Mouse (Mus musculus) left cerebral cortex, adult 18-20 months (tissue): ENCODE measurements around the gene Lrrc41. TPM values are rescaled to one million over a fixed set of nuclear protein-coding genes. Genes with fewer than 3 reads are reported as not detected.

Experiments used
- DNase-seq, 2 experiments: peaks; one replicate each; pipeline ENCODE4 v3.0.0; 2021 to 2022; ENCODE audit warnings: low spot score in 2 of 2, mixed read lengths in 1 of 2
- total RNA-seq, 2 experiments: library from RNA; stranded (reverse); gene quantifications; 2 replicates each; pipeline ENCODE4 v1.2.3; 2021

Gene Lrrc41
- total RNA-seq, 2 experiments from 2014 or later, result 44.7 to 54.3 TPM

GRCm38 (mm10) chr4:116143317-116143811 lies 68.3 kb downstream of the Lrrc41 start:
- DNase-seq, result no peak

DNA sequence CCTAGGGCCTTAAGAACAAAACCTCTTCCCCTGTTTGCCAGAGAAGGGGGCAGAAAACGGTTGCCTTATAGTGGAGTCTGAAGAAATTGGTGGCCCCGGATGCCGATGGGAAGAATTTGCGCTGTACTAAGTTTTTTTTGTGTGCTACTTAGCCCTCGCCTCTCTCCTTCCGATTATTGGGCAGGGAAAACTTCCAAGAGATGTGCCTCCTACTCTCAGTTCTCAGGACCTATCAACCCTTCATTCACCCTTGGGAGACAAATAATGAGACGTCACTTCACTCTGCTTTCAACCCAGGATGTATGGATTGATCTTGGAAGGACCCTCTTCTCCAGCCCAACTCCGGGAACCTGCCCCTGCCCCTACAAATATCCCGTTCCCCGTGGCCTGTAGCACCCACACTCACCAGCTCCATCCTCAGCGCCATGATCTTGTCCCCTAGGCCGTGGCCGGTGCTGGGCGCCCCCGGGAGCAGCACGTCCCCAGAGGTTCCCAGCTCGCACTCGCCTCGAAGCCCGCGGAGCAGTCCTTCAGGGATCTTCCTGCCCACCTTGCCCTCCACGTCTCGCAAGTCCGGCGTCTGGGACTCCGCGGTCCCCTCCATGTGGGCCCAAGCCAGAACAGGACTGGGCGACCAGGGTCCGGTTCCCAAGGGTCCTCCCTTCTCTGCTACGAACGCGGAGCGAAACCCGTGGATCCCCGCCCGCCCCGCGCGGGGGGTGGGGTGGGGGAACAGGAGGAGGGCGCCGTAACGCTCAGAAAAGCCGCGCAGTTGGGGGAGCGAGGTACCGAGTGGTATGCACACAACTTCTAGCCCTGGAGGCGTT lies 69.0 kb downstream of the Lrrc41 start:
- DNase-seq, result peak; percentile 71 to 83

Other genes with a start within 250 kb of the Lrrc41 start
- 1 to 10 TPM; 4.0 to 6.7 TPM for gene Mob3c, start 247.2 kb upstream of the Lrrc41 start, total RNA-seq
- gene Mknk1, start 236.1 kb upstream of the Lrrc41 start, total RNA-seq, result 10 to 100 TPM; 29.6 to 39.5 TPM
- gene Kncn, start 190.9 kb upstream of the Lrrc41 start, total RNA-seq, result under 1 TPM; 0.28 to 0.30 TPM
- under 1 TPM; 0.56 to 0.67 TPM for gene 6430628N08Rik, start 184.6 kb upstream of the Lrrc41 start, total RNA-seq
- not detected for gene Dmbx1, start 135.3 kb upstream of the Lrrc41 start, total RNA-seq
- 100 to 1,000 TPM in 1 of 2 experiments, 10 to 100 TPM in 1; 85.2 to 101 TPM for gene Faah, start 57.3 kb upstream of the Lrrc41 start, total RNA-seq
- 10 to 100 TPM; 13.3 TPM for gene Nsun4, start 21.4 kb upstream of the Lrrc41 start, total RNA-seq
- gene Uqcrh, start 198 bp upstream of the Lrrc41 start, total RNA-seq, result 100 to 1,000 TPM; 434 to 461 TPM
- gene Rad54l, start 48.4 kb downstream of the Lrrc41 start, total RNA-seq, result under 1 TPM; 0.49 TPM
- 10 to 100 TPM; 77.7 to 83.0 TPM for gene Pomgnt1, start 48.6 kb downstream of the Lrrc41 start, total RNA-seq
- 10 to 100 TPM; 36.7 to 37.7 TPM for gene Lurap1, start 76.1 kb downstream of the Lrrc41 start, total RNA-seq
- under 1 TPM in 1 of 2 experiments, not detected in 1; 0.33 TPM for gene Tspan1, start 92.3 kb downstream of the Lrrc41 start, total RNA-seq
- not detected for gene 1700042G07Rik, start 98.1 kb downstream of the Lrrc41 start, total RNA-seq
- gene Gm49337, start 98.1 kb downstream of the Lrrc41 start, total RNA-seq, result 1 to 10 TPM; 2.3 to 5.9 TPM
- gene Pik3r3, start 146.3 kb downstream of the Lrrc41 start, total RNA-seq, result 10 to 100 TPM; 36.2 to 38.8 TPM